Mouse (Mus musculus) right cerebral cortex, adult 18-20 months (tissue): Measurements from ENCODE around the gene Adm.
"Not testable (repeated sequence)": the region's sequence is repeated elsewhere in the genome, so short reads cannot be mapped to it uniquely, and the experiment has no call there.

Source experiments
- DNase-seq: peaks from one replicate; pipeline ENCODE4 v3.0.0; 2022; ENCODE audit warnings: mixed read lengths

Gene Adm

DNA sequence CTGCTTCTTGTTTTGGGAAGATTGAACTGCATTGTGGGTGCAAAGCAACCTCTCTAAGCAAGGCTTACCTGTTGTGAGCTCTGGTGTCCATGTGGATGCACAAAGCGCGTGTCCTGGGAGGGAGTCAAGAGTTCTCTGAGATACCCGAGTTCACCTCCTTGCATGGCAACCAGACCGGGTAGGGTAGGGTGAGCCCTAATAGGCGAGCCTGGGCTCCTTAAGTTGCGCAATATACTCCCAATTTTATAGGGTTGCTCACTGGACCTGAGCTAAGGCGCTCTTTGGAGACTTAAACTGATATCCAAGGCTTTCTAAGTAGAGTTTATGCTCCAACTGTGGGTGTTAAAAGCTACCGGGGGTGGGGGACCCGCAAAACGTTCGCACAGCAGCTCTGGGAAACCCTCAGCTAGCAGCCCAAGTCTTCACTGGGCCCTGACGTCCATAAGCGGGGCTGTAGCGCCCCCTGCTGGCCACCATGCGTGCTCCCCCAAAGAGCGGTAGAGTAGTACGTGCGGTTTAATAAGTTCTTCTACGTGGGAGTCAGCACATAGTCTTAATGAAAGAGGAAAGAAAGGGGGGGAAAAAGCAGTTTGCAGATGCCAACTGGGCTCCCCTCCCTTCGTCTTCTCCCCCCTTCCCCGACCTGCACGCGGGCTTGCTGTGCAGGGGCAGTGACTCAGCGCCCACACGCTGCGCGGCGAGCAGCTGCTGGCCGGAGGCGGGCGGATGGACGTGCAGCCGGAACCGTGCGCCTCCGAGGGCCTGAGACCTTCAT, 2.6 kb downstream of the Adm start:
- DNase-seq: peak; percentile 80

DNA sequence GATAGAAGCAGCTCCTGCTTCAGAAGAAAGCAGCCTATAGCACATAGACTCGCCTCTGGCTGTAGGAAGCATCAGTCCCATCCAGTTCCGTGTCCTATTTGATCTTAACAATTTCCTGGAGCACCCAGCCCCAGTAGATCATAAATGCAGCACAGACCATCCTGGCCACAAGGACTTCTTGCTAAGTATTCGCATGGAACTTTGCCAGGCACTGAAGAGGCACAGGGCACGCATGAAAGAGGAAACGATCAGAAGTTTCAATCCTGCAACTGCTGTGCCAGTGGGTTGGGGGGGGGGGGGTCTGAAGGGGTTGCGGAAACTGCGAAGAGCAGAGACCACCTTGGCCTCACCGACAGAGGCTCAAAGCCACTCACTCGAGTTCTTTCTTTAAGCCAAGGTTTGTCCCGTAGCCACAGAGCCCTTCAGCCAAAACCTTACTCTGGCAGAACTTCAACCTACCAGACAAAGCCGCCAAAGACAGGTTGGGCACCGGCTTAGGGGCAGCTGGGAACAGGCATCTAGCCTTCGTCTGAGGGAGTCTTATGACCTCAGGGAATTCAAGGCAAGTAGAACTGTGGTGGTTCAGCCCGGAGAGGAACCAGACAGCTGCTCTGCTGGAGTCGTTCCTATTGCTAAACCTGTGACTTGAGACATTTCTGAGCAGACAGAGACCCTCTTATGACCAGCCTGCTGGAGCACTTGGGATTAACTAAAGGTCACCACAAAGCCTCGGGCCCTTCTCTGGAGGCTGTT, 3.9 kb downstream of the Adm start:
- DNase-seq: no peak

DNA sequence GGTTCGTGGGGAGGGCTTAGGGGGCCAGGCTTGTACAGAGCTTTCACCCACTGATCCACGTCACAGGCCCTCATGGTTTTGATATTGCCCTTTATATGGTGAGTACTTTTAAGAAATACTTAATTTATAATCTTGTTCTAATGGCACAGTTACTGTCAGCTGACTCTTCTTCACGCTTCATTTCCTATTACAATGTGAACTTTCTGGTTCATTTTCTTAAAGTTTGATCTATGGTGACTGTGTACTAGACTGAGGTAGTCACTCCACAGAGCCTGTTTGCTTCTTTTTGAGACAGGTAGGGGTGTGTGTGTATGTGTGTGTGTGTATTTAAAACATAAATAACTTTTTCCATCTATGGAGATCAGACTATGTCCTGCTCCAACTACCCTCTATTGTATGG, 8.5 kb downstream of the Adm start:
- DNase-seq: no peak

- no peak for DNase-seq
Observed at GRCm38 (mm10) chr7:110636559-110636958, 9.1 kb downstream of the Adm start.

GRCm38 (mm10) chr7:110638305-110639110, 11.0 kb downstream of the Adm start:
- no peak for DNase-seq

GRCm38 (mm10) chr7:110639291-110639915, 11.9 kb downstream of the Adm start:
- no peak for DNase-seq

- DNase-seq: not testable (repeated sequence)
Observed at GRCm38 (mm10) chr7:110639958-110640357, 12.5 kb downstream of the Adm start.

DNA sequence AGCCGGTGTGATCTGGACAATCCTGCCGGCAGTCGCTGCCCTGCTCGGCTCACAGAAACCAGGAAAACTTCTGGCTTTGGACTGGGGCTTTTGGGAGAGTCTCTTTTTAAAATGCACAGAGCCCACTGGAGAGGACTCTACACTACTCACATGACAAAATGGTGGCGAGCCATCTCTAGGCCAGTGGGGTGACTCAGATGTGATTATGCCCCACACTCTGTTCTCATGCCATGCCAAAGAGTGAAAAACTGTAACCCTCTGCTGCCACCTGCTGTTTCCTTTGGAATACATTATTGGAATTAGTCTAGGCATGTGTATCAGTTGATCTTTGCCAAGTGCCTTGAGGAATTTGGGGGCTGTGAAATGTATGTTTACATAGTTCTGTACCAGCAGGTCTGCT, 17.9 kb downstream of the Adm start:
- DNase-seq: peak; percentile 65

GRCm38 (mm10) chr7:110645859-110646258, 18.4 kb downstream of the Adm start:
- no peak for DNase-seq

DNA sequence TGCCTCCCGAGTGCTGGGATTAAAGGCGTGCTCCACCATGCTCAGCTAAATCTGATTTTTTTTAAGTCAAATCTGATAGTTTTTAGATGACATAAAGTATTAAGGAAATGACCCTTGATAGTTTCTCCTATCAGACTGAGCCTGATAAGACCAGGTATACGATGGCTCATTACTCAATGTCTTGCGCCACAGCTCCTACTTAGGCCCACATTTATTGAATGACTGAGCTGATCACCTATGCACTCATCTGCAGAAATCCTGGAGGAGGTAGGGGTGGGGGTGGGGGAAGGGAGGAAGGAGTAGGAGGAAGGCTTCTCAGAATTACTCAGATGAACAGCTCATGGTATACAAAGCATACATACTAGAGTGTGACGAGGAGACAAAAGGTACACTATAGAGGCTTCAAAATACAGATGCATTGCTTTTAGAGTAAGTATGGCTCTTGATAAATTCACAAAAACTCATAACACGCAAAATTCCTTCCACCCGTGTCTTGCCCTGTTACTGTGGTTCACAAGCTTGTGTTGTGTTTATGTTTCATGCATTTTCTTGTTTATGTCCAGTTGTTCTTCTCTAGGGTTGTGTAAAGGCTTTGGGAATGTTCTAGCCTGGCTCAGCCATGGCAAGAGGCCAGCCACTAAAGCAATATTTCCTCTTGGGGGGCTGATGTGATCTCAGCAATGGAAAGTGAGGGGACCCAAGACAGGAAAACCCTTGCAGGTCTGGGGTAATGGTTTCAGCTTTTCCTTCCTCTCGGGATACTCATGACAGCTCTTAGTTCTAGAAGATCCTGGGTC, 19.3 kb downstream of the Adm start:
- no peak for DNase-seq

DNA sequence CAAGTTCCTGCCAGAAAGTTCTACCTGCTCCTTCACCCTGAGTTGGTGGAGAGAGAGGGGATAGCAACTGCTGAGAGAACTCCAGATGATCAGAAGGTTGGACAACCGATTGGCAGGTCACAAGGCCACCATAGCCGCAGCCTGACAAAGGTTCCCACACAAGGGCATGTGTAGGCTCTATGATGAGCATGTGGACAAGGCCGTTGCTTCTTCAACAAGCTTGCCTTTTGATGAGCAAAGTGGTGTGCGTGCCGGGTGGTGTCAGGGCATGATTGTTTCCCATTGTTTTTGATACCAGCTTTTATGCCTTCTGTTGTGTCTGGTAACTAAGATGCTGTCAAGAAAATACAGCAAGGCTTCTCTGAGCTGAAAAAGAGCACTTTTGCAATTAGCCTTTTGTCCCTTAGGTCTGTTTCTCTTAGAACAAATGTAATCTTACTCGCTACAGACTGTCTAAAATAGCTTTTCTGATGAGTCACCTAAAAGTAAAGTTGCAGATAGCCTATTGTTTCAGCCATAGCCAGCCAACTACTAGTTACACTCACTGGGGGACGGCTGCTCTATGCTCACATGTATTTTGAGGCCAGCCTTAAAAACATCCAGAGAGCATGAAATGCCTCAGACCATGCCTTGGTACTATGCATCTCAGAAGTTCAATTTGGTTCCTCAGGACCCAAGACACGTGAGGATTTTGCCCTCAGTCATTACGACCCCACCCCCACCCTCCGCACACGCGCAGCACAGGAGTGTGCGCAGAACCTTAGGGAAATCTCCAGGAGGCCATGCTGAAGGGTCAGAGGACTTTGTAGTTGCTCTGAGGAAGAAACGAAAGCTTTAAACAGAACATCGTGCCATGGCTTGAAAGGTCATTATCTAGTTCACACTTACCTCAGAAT, 20.3 kb downstream of the Adm start:
- no peak for DNase-seq

DNA sequence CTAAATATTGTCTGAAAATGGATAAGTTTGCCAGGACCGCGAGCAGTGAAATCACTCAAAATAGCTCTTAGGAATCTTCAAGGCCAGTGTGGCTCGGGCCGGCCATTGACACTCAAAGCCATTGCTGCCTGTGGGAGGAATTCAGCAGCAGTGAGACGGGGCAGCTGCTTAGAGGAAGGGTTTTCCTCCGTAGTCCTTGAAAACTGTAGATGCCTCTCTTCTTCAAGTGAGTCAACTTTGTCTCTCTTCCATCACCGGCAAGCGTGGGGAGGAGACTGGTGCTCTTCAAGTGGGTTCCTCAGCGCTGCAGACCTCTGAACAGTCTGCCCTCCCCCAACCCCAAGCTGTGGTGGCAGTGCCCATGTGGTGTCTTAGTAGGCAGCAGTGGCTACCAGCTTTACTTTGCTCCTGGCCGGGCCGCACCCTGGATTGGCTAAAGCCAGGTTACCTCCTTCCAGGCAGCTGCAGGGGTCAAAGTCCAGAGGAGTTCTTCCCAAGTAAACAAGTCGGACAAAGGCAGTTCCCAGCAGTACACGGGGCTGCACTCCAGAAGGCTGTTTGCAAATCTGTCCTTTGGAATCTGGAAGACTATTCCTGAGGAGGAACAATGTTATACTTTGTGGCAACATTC, 21.1 kb downstream of the Adm start:
- DNase-seq: no peak

GRCm38 (mm10) chr7:110649133-110649987, 21.9 kb downstream of the Adm start:
- DNase-seq: no peak

GRCm38 (mm10) chr7:110650491-110650890, 23.0 kb downstream of the Adm start:
- DNase-seq: no peak

DNA sequence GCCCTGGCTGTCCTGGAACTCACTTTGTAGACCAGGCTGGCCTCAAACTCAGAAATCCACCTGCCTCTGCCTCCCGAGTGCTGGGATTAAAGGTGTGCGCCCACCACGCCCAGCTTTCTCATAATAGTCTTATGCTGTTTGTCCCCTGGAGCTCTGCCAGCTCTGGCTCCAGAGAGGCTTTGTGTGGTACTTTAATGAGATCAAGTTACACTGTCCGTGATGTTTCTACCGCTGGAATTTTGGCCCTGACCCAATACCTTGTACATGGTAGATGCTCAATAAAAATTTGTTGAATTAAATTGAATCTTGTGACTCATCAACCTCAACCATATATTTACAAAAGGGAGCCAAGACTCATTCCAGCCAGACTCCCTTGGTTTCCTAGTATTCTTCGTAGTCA, 23.6 kb downstream of the Adm start:
- no peak for DNase-seq

DNA sequence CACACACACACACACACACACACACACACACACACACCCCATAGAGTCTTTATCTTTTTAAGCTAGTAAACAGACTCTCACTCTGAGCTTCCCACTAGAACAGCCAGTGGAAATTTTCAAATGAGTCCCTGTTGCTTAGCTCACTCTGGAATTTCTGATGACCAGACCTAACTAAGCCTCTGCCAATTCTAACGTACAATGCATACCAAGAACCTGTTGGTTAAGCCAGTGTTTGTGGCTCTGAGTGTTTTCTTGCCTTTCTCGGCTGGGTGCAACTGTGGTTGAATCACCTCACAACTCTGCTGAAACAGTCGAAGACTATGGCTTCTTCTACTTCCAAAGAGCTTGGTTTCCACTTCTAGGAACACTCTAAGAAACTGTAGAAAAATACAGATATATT, 27.8 kb downstream of the Adm start:
- DNase-seq: no peak

- no peak for DNase-seq
Observed at GRCm38 (mm10) chr7:110655966-110656365, 28.5 kb downstream of the Adm start.

- no peak for DNase-seq
Observed at GRCm38 (mm10) chr7:110658378-110658928, 31.0 kb downstream of the Adm start.

- DNase-seq: no peak
Observed at GRCm38 (mm10) chr7:110666537-110666936, 39.1 kb downstream of the Adm start.
